Mouse (Mus musculus) liver, adult (tissue): Measurements from ENCODE around the gene Aldh8a1.

Experiments used
- GATA4 ChIP-seq: IDR thresholded peaks from 2 replicates; pipeline ENCODE4 v1.6.1; 2014; ENCODE audit warnings: mild to moderate bottlenecking, low read length; ENCODE audit not compliant: insufficient replicate concordance

Aldh8a1 gene

DNA sequence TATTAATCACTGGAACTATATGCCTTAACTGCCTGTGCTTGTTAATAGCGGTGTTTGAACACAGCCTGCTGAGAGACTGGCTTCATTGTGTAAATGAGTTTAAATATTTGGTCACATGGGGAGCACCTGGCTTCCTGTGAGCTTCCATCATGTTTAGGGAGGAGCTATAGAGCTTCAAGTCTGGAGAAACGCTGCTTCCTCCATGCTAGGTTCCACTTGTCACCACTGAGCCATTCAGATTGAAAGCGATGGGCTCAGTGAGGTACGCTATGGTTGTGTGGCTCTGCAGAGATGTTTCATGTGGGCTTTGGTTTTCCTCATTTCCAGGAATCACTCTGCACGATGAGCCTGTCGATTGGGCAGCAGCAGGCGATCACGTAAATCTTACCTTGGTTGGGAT is 19.1 kb upstream of the Aldh8a1 start:
- no peak for TF ChIP-seq GATA4

GRCm38 (mm10) chr10:21359086-21359485 is 18.0 kb upstream of the Aldh8a1 start:
- TF ChIP-seq GATA4: no peak

DNA sequence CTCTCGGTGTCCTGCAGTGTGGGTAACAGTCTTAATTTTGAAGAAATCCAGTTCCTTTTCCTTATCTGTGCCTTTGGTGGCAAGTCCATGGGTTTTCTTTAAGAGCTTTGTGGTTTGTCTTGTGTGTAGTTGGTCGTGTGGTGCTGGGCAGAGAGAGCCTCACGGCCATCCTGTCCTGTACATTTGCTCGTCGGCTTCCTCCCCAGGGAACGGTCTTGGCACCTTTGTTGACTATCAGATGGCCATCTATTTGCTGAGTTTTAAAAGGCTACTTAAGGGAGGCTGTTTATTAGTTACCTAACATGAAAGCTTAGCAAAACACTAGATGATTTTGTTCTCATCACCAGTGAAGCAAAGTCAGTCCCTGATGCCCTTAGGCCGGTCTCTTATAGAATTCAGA is 15.2 kb upstream of the Aldh8a1 start:
- TF ChIP-seq GATA4: no peak

DNA sequence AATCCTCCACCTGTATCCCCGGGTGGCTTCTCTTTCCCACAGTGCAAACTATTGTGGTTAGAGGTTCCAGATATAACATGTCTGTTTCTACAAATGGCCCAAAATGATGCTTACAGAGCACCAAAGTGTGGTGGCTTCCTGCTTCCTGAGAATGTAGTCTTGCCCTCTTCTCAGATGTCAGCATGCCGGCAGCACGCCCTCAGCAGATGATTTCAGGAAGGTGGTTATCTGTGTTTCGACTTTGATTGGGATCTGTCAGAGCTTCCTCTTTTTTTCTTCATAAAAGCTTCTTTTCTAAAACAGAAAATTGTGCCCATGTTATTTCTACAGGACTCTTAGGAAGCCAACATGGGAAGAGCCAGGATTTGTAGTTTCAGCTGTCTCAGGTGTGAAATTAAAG is 13.8 kb upstream of the Aldh8a1 start:
- TF ChIP-seq GATA4: no peak

GRCm38 (mm10) chr10:21364946-21365345 is 12.1 kb upstream of the Aldh8a1 start:
- no peak for TF ChIP-seq GATA4

DNA sequence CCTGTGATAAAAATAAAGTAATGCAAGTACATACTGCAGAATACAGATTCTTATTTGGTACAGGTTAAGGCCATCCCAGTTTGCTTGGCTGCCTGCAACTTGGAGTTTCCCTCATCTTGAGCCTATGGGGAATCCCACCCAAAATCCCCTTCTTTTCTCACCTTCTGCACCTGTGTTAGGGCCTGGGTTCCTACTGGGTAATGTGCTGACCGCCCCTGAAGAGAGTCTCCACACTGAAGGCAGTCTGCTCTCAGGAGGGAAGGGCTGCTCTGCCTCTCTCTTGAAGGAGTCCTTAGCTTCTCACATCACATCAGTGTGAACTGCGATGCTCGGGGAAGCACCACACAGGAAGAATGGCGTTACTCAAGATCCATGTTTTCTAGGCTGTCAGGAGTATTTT is 11.2 kb upstream of the Aldh8a1 start:
- TF ChIP-seq GATA4: no peak

GRCm38 (mm10) chr10:21366471-21366870 is 10.6 kb upstream of the Aldh8a1 start:
- TF ChIP-seq GATA4: no peak

- TF ChIP-seq GATA4: no peak
Measured at GRCm38 (mm10) chr10:21367481-21367880, 9.6 kb upstream of the Aldh8a1 start.

DNA sequence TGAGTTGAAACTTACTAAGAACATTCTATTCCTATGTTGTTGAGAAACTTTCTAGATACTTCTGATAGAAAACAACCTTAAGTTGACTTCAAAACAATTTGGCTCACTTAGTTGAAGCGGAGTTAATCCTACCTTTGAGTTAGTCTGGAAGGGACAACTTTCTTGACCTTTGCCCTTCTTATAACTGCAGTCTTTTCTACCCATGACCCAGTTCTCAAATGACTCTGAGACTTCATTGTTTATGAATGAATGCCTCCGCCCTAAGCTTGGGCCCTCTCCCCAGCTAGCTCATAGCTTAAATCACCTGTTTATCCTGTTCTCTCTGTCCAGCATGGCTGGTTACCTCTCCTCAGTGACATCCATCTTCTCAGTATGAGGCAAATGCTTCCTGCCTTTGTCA is 7.5 kb upstream of the Aldh8a1 start:
- TF ChIP-seq GATA4: no peak

GRCm38 (mm10) chr10:21372271-21372670 is 4.8 kb upstream of the Aldh8a1 start:
- TF ChIP-seq GATA4: no peak

- no peak for TF ChIP-seq GATA4
Measured at GRCm38 (mm10) chr10:21378196-21378944, 1.3 kb downstream of the Aldh8a1 start.

- peak; percentile 52; the same call in 1 of the 2 replicates for TF ChIP-seq GATA4
Measured at GRCm38 (mm10) chr10:21382914-21383313, 5.8 kb downstream of the Aldh8a1 start.

DNA sequence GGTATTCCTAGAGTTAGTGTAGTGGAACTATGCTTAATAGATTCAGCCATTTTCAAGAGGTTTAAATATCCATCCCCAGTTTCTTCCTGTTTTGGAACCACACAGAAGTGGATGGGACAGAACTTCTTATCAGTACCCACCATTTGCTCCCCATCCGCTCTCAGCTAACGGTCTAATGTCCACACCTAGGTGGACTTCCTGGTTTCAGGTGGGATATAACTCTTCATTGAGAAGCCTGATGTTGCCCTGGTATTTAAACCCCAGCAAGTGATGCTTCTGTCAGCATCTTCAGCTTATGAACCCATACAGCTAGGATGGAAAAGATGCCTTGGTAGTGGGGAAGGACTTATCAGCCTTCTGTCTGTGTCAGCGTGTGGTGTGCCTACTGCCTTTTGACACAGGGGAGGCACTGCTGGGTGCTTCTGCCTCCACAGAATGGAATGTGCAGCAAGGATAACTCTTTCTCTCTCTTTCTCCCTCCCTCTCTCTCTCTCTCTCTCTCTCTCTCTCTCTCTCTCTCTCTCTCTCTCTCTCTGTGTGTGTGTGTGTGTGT is 8.1 kb downstream of the Aldh8a1 start:
- no peak for TF ChIP-seq GATA4

- no peak for TF ChIP-seq GATA4
Measured at GRCm38 (mm10) chr10:21389075-21389474, 12.0 kb downstream of the Aldh8a1 start.

DNA sequence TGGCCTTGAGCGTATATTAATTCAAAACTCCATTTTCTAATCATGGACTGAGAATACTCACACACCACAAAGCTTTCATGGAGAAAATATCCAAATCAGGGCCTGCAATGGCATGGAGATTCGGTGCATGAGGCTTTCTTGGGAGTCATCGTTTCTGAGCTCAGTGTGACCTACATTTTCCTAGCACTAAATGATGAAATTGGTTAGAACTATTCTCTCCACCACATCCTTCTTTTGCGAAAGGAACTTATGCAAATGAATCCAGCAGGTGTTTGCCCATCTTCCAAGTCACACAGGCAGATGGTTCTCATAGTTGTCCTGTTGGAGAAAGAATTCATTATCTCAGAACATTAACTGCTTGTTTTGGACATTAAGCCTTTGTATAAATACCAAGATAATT is 13.3 kb downstream of the Aldh8a1 start:
- TF ChIP-seq GATA4: no peak

- TF ChIP-seq GATA4: no peak
Measured at GRCm38 (mm10) chr10:21391286-21391685, 14.2 kb downstream of the Aldh8a1 start.

- no peak for TF ChIP-seq GATA4
Measured at GRCm38 (mm10) chr10:21393390-21393789, 16.3 kb downstream of the Aldh8a1 start.
